Mouse (Mus musculus): ENCODE measurements around the gene Emc3.

GRCm38 (mm10) chr6:113480555-113481373, 50.7 kb downstream of the Emc3 start:
- TF ChIP-seq POLR2A (IDR thresholded peaks at IDR 0.05; ENCODE audit: borderline replicate concordance, extremely low read depth, insufficient read depth, insufficient read length, poor library complexity, severe bottlenecking) (no peak), CTCF (IDR thresholded peaks at IDR 0.05; ENCODE audit: borderline replicate concordance, extremely low read depth, insufficient read depth, insufficient read length) (no peak)
